Mouse (Mus musculus): Measurements from ENCODE around the gene Zfp688.
"Not testable (repeated sequence)": the region's sequence is repeated elsewhere in the genome, so short reads cannot be mapped to it uniquely, and the experiment has no call there.

The Zfp688 gene

GRCm38 (mm10) chr7:127421388-127422191 lies at the start of gene Zfp688:
Gene Zfp688, minus strand, starts transcription at chr7:127422068.
- peak; percentile 94 to 97 for DNase-seq (ENCODE audit: low spot score in 2 of 2)

GRCm38 (mm10) chr7:127471646-127472010 lies 49.8 kb upstream of the Zfp688 start:
- DNase-seq (ENCODE audit: low spot score in 2 of 2): peak in 1 of 2 experiments; percentile 46

GRCm38 (mm10) chr7:127470743-127471645 lies 49.1 kb upstream of the Zfp688 start:
- DNase-seq (ENCODE audit: low spot score in 2 of 2): peak; percentile 80 to 91

- DNase-seq (ENCODE audit: low spot score in 2 of 2): peak in 1 of 2 experiments; percentile 15
These were observed 48.3 kb upstream of the Zfp688 start for GRCm38 (mm10) chr7:127470011-127470715.

GRCm38 (mm10) chr7:127466606-127467005 lies 44.7 kb upstream of the Zfp688 start:
- DNase-seq (ENCODE audit: low spot score in 2 of 2): no peak

GRCm38 (mm10) chr7:127465670-127466069 lies 43.8 kb upstream of the Zfp688 start:
- DNase-seq (ENCODE audit: low spot score in 2 of 2): not testable (repeated sequence)

GRCm38 (mm10) chr7:127465191-127465590 lies 43.3 kb upstream of the Zfp688 start:
- DNase-seq (ENCODE audit: low spot score in 2 of 2): no peak

- DNase-seq (ENCODE audit: low spot score in 2 of 2): not testable (repeated sequence)
These were observed 37.4 kb upstream of the Zfp688 start, which contains the start of gene Prr14 for GRCm38 (mm10) chr7:127459311-127459710. Gene Prr14, plus strand, starts transcription at chr7:127459611.

- DNase-seq (ENCODE audit: low spot score in 2 of 2): not testable (repeated sequence)
These were observed 36.7 kb upstream of the Zfp688 start for GRCm38 (mm10) chr7:127458371-127459122.

GRCm38 (mm10) chr7:127454905-127455304 lies 33.0 kb upstream of the Zfp688 start:
- no peak for DNase-seq (ENCODE audit: low spot score in 2 of 2)

GRCm38 (mm10) chr7:127453056-127453455 lies 31.2 kb upstream of the Zfp688 start:
- DNase-seq (ENCODE audit: low spot score in 2 of 2): no peak

- DNase-seq (ENCODE audit: low spot score in 2 of 2): no peak
These were observed 28.1 kb upstream of the Zfp688 start for GRCm38 (mm10) chr7:127449966-127450365.

- peak; percentile 93 for DNase-seq (ENCODE audit: low spot score in 2 of 2)
These were observed 26.8 kb upstream of the Zfp688 start, which contains the start of gene Zfp689 for GRCm38 (mm10) chr7:127448521-127449300. Gene Zfp689, minus strand, starts transcription at chr7:127449158.

GRCm38 (mm10) chr7:127443976-127444375 lies 22.1 kb upstream of the Zfp688 start:
- DNase-seq (ENCODE audit: low spot score in 2 of 2): no peak

- DNase-seq (ENCODE audit: low spot score in 2 of 2): no peak
These were observed 15.9 kb upstream of the Zfp688 start for GRCm38 (mm10) chr7:127437724-127438123.

- no peak for DNase-seq (ENCODE audit: low spot score in 2 of 2)
These were observed 13.3 kb upstream of the Zfp688 start for GRCm38 (mm10) chr7:127435206-127435605.

GRCm38 (mm10) chr7:127426354-127426753 lies 4.5 kb upstream of the Zfp688 start:
- no peak for DNase-seq (ENCODE audit: low spot score in 2 of 2)

GRCm38 (mm10) chr7:127425911-127426310 lies 4.0 kb upstream of the Zfp688 start:
- DNase-seq (ENCODE audit: low spot score in 2 of 2): no peak

- no peak for DNase-seq (ENCODE audit: low spot score in 2 of 2)
These were observed 3.4 kb upstream of the Zfp688 start for GRCm38 (mm10) chr7:127425291-127425690.

- no peak for DNase-seq (ENCODE audit: low spot score in 2 of 2)
These were observed 379 bp upstream of the Zfp688 start for GRCm38 (mm10) chr7:127422247-127422646.

Measured in urinary bladder, postnatal 36 days (tissue).